Mouse (Mus musculus) skeletal muscle tissue, adult 2 months (tissue): ENCODE results near the gene Suco.
A peak's percentile ranks its signal among the peaks of the same experiment; 100 is the strongest.

Experiments
- DNase-seq: peaks from one replicate; pipeline ENCODE4 v3.0.0-alpha.2; 2012; ENCODE audit warnings: low read depth, low spot score

Suco gene

DNA sequence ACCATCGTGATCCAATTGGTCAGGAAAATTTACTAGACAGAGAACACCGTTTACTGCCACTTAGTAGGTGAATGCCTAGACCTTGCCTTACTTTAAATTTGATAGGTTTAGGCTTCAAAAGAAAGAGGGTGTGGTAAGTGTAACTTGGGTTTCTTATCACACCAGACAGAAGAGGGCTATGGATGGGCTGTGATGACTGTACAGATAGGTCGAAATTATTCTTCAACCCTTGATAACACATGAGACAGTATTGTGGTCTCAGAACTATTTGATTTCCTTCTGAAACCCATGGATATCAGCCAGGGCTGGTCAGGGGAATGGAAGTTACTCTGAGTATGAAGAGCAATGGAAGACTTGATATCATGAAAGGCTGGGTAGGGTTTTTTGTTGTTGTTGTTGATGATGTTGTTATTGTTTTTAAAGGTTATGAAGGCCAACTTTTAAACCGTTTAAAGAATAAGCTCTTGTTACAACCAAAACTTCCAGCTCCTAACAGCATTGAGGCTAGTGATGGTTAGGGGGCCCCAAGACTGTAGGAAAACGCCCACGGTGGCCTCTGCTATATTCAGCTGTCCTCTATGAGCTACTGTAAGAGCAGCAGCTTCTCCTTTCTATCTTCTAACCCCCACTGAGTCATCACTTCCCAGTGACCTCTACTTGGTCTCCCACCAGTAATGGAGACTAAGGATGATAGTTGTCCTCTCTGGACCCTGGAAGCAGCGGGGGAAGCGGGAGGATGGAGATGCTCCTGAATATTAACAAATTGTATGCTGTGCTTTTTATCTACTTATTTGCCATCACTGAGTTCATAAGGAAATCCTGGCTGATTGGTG is 84.4 kb downstream of the Suco start:
- no peak for DNase-seq

- DNase-seq = no peak
These were observed 88.1 kb downstream of the Suco start, which contains the start of gene Fasl for GRCm38 (mm10) chr1:161788339-161788738. Fasl (minus strand) TSS chr1:161788495.

GRCm38 (mm10) chr1:161782725-161783124 is 93.8 kb downstream of the Suco start:
- DNase-seq = no peak

GRCm38 (mm10) chr1:161781594-161781993 is 94.9 kb downstream of the Suco start:
- DNase-seq = no peak

- no peak for DNase-seq
These were observed 97.4 kb downstream of the Suco start for GRCm38 (mm10) chr1:161779057-161779456.

GRCm38 (mm10) chr1:161775151-161775550 is 101.3 kb downstream of the Suco start:
- DNase-seq = no peak

GRCm38 (mm10) chr1:161771293-161771692 is 105.2 kb downstream of the Suco start:
- no peak for DNase-seq

DNA sequence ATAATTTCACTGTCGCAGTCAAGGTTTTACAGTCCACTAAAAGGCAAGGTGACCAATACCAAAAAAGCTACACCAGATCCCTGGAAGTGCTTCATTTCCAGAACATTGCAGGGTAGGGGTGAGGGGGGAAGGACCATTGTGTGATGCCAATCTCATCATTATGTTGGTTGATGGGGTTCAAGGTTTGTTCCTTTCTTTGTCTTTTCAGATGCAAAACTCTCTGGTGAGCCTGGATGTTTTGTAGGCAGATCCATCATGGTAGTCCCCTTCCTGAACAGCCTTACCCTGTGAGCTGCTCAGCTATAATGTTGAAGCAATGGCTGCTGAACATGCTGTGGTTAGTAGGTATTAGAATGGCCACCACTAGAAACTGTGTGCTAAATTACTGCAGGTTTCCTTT is 107.2 kb downstream of the Suco start:
- no peak for DNase-seq

GRCm38 (mm10) chr1:161767101-161767524 is 109.4 kb downstream of the Suco start:
- DNase-seq = no peak

GRCm38 (mm10) chr1:161766656-161767055 is 109.8 kb downstream of the Suco start:
- peak; percentile 17 for DNase-seq
